Mouse (Mus musculus): ENCODE measurements around the gene Mas1.

- TF ChIP-seq GATA1 (IDR thresholded peaks at IDR 0.05; ENCODE audit: borderline replicate concordance, low read length) (no peak), FLI1 (IDR thresholded peaks at IDR 0.05; ENCODE audit: low read length) (no peak)
These were observed 75.3 kb downstream of the Mas1 start for GRCm38 (mm10) chr17:12792422-12793206.

All from megakaryocyte, embryonic 14.5 days (primary cell).